Mouse (Mus musculus): ENCODE data around the gene Spp2.

- TF ChIP-seq CTCF (IDR thresholded peaks at IDR 0.05; ENCODE audit: low read depth) = no peak
- TF ChIP-seq EP300 (IDR thresholded peaks at IDR 0.05; ENCODE audit: low read depth) = no peak
Observed at GRCm38 (mm10) chr1:88433096-88433883, 26.5 kb downstream of the Spp2 start.
